Mouse (Mus musculus) CH12.LX (cell line): ENCODE measurements at regions not wholly inside any gene's neighbourhood (a gene's known extent, or its start where the extent isn't known, plus 50 kb on each side); places are given as distances from the start of the nearest gene placed in this dataset.

Experiments used
- DNase-seq: peaks from one replicate; pipeline ENCODE4 v3.0.0-alpha.2; 2013; ENCODE audit errors: extremely low read depth
- H3K27ac ChIP-seq: 2 replicates; pipeline ENCODE4 v1.5.1; 2012; ENCODE audit warnings: low read depth, mild to moderate bottlenecking, control low read depth, moderate library complexity; ENCODE audit not compliant: insufficient read depth
- H3K27me3 ChIP-seq: replicated peaks from 2 replicates; pipeline ENCODE3; 2012; ENCODE audit warnings: inconsistent platforms
- H3K36me3 ChIP-seq, 2 experiments: replicated peaks in 1 of 2; 2 replicates each; pipeline versions ENCODE3 to v1.6.1; 2012; ENCODE audit warnings: inconsistent platforms in 1 of 2, low read length in 1 of 2, mild to moderate bottlenecking in 1 of 2, mixed read lengths in 1 of 2, moderate library complexity in 1 of 2; ENCODE audit not compliant: control insufficient read depth in 1 of 2, insufficient read depth in 1 of 2
- H3K4me1 ChIP-seq, 2 experiments: 2 replicates each; pipeline ENCODE4 v1.6.1; 2012; ENCODE audit warnings: inconsistent platforms in 1 of 2, moderate library complexity in 1 of 2; ENCODE audit not compliant: insufficient read depth in 2 of 2, control insufficient read depth in 1 of 2
- H3K4me2 ChIP-seq: 2 replicates; pipeline ENCODE4 v1.6.1; 2012; ENCODE audit warnings: low read depth, mild to moderate bottlenecking, control low read depth; ENCODE audit not compliant: poor library complexity, insufficient read depth, severe bottlenecking
- H3K4me3 ChIP-seq, 3 experiments: fragments of 150-350 bp in 1 of 3; sonication (generic) in 1 of 3; replicated peaks in 1 of 3; 2 replicates each; pipeline versions ENCODE3 to v1.5.1; 2011 to 2012; ENCODE audit warnings: low read depth in 2 of 3, low read length in 2 of 3, mild to moderate bottlenecking in 2 of 3, moderate library complexity in 2 of 3, control low read depth in 1 of 3, improper control_type of control experiment in 1 of 3, inconsistent platforms in 1 of 3, mixed read lengths in 1 of 3; ENCODE audit not compliant: poor library complexity in 1 of 3
- H3K79me2 ChIP-seq: replicated peaks from 2 replicates; pipeline ENCODE4 v1.6.1; 2012; ENCODE audit warnings: mild to moderate bottlenecking, moderate library complexity; ENCODE audit not compliant: control insufficient read depth, poor library complexity, insufficient read depth, severe bottlenecking; ENCODE audit errors: extremely low read depth
- H3K9ac ChIP-seq: 2 replicates; pipeline ENCODE4 v1.6.1; 2012; ENCODE audit warnings: low read depth, mild to moderate bottlenecking, control low read depth, moderate library complexity; ENCODE audit not compliant: insufficient read depth
- H3K9me3 ChIP-seq: replicated peaks from 2 replicates; pipeline ENCODE3; 2012; ENCODE audit warnings: low read length, inconsistent platforms, mixed read lengths
- CHD2 ChIP-seq: IDR thresholded peaks from 2 replicates; pipeline ENCODE4 v1.6.1; 2011; ENCODE audit warnings: low read length, improper control_type of control experiment
- E2F4 ChIP-seq: IDR thresholded peaks from 2 replicates; pipeline ENCODE4 v1.6.1; 2011; ENCODE audit warnings: low read depth, low read length, improper control_type of control experiment; ENCODE audit not compliant: insufficient replicate concordance
- ELF1 ChIP-seq: IDR thresholded peaks from 2 replicates; pipeline ENCODE4 v1.6.1; 2014; ENCODE audit warnings: low read depth, mild to moderate bottlenecking, inconsistent platforms, low read length, improper control_type of control experiment
- GABPA ChIP-seq: IDR thresholded peaks from 2 replicates; pipeline ENCODE4 v1.6.1; 2012; ENCODE audit warnings: low read depth, low read length, improper control_type of control experiment, inconsistent platforms; ENCODE audit not compliant: insufficient replicate concordance
- HCFC1 ChIP-seq: IDR thresholded peaks from 2 replicates; pipeline ENCODE4 v1.6.1; 2012; ENCODE audit warnings: low read depth, mild to moderate bottlenecking, inconsistent platforms, low read length, improper control_type of control experiment
- JUND ChIP-seq: conservative IDR thresholded peaks from 2 replicates; pipeline ENCODE4 v1.6.1; 2011; ENCODE audit warnings: low read depth, low read length, improper control_type of control experiment
- KAT2A ChIP-seq: IDR thresholded peaks from 2 replicates; pipeline ENCODE4 v1.6.1; 2012; ENCODE audit warnings: low read length, improper control_type of control experiment, inconsistent platforms; ENCODE audit not compliant: insufficient replicate concordance
- MAZ ChIP-seq: IDR thresholded peaks from 2 replicates; pipeline ENCODE4 v1.6.1; 2012; ENCODE audit warnings: low read depth, mild to moderate bottlenecking, inconsistent platforms, low read length, improper control_type of control experiment, moderate library complexity
- MEF2A ChIP-seq: IDR thresholded peaks from 2 replicates; pipeline ENCODE4 v1.6.1; 2014; ENCODE audit warnings: low read depth, mild to moderate bottlenecking, inconsistent platforms, low read length, improper control_type of control experiment, borderline replicate concordance
- MXI1 ChIP-seq: IDR thresholded peaks from 2 replicates; pipeline ENCODE4 v1.6.1; 2011; ENCODE audit warnings: mild to moderate bottlenecking, low read depth, low read length, improper control_type of control experiment
- MYC ChIP-seq: IDR thresholded peaks from 2 replicates; pipeline ENCODE4 v1.6.1; 2011; ENCODE audit warnings: low read depth, mild to moderate bottlenecking, improper control_type of control experiment, low read length
- NELFE ChIP-seq: IDR thresholded peaks from 2 replicates; pipeline ENCODE4 v1.6.1; 2011; ENCODE audit warnings: low read depth, low read length, improper control_type of control experiment
- NRF1 ChIP-seq: IDR thresholded peaks from 2 replicates; pipeline ENCODE4 v1.6.1; 2014; ENCODE audit warnings: low read depth, mild to moderate bottlenecking, inconsistent platforms, low read length, improper control_type of control experiment, moderate library complexity
- SMC3 ChIP-seq: IDR thresholded peaks from 2 replicates; pipeline ENCODE4 v1.6.1; 2011; ENCODE audit warnings: low read depth, low read length, improper control_type of control experiment
- UBTF ChIP-seq: IDR thresholded peaks from 2 replicates; pipeline ENCODE4 v1.6.1; 2012; ENCODE audit warnings: low read depth, mild to moderate bottlenecking, inconsistent platforms, low read length, improper control_type of control experiment, moderate library complexity
- USF1 ChIP-seq: IDR thresholded peaks from 2 replicates; pipeline ENCODE4 v1.6.1; 2014; ENCODE audit warnings: low read depth, mild to moderate bottlenecking, inconsistent platforms, low read length, improper control_type of control experiment
- USF2 ChIP-seq: conservative IDR thresholded peaks from 2 replicates; pipeline ENCODE4 v1.6.1; 2011; ENCODE audit warnings: low read depth, low read length, improper control_type of control experiment
- ZC3H11A ChIP-seq: IDR thresholded peaks from 2 replicates; pipeline ENCODE4 v1.6.1; 2012; ENCODE audit warnings: low read depth, mild to moderate bottlenecking, inconsistent platforms, low read length, improper control_type of control experiment
- ZKSCAN1 ChIP-seq: IDR thresholded peaks from 2 replicates; pipeline ENCODE4 v1.6.1; 2012; ENCODE audit warnings: low read depth, inconsistent platforms, low read length, improper control_type of control experiment, borderline replicate concordance
- dilution Hi-C: fragments of 300-500 bp; cut with MboI; formaldehyde crosslinking; loops from 2 replicates; pipeline ENCODE4 v1.14.3; 2020; ENCODE audit warnings: low sequenced_read_pairs; ENCODE audit not compliant: extremely low pct_unique_long_range_greater_than_20kb, extremely low pct_ligation_motif_present
- in situ Hi-C: fragments of 300-500 bp; cut with MboI; formaldehyde crosslinking; loops from 3 replicates; pipeline ENCODE4 v1.14.3; 2019; ENCODE audit warnings: low sequenced_read_pairs, low pct_ligation_motif_present, low pct_unique_long_range_greater_than_20kb, mixed read lengths

DNA sequence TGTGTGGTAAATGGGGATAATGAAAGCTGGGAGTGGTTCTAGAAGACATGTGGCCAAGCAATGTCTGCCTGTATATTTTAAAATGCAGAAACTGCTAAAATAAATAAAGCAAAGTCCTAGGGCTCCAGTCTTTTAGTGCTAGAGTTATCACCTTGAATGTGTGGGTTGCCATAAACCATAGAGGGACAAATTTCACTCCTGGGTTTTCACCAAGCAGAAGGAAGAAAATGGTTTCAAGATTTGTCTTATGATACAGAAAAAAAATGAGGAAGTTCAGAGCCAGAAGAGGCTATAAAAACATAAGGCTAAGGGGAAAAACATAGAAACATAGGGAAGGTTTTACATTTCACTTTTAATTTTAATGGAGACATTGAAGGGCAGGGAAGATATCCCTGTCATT, 276.1 kb upstream of the 2610001J05Rik start:
- dilution Hi-C loops (no loop called here), in situ Hi-C loops (no loop called here)
- Histone ChIP-seq H3K79me2 (no peaks in the 10 kb centered on the region), H3K27me3 (no peaks in the 10 kb centered on the region), H3K9me3 (no peaks in the 10 kb centered on the region), H3K4me1 (no peaks in the 10 kb centered on the region), H3K4me3 (no peak overlapping the region), H3K9ac (no peak overlapping the region), H3K36me3 (no peaks in the 10 kb centered on the region), H3K27ac (no peak overlapping the region), H3K4me2 (no peak overlapping the region)
- DNase-seq: no peak
- no peak for TF ChIP-seq GABPA
- no peak for TF ChIP-seq CHD2
- TF ChIP-seq MXI1: no peak
- no peak for TF ChIP-seq ELF1

DNA sequence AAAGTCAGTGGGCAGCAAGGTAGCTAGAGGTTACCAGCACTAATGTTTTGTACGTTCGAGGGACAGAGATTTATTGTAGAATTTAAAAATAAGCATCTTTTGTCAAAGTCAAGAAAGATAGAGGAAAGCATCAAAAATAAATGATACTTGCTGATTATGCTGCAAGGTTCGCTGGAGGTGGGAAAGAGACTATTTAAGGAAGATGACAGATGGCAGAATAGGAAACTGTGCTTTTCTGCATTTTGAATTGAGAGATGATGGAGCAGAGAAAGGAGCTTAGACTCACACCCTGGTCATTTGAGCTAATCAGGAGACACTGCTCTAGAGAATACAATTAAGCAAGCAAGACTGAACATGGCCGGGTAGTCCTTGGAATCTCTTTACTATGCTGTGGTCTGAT, 275.1 kb upstream of the 2610001J05Rik start:
- in situ Hi-C loops: no loop called here
- Histone ChIP-seq H3K36me3 (no peaks in the 10 kb centered on the region), H3K79me2 (no peaks in the 10 kb centered on the region), H3K4me1 (no peaks in the 10 kb centered on the region), H3K9ac (no peak overlapping the region), H3K27me3 (no peaks in the 10 kb centered on the region), H3K27ac (no peak overlapping the region), H3K4me2 (no peak overlapping the region), H3K9me3 (no peaks in the 10 kb centered on the region), H3K4me3 (no peak overlapping the region)
- no peak for DNase-seq
- TF ChIP-seq USF1: no peak
- no peak for TF ChIP-seq MEF2A
- TF ChIP-seq ZKSCAN1: no peak
- TF ChIP-seq E2F4: no peak
- TF ChIP-seq MYC: no peak
- no peak for TF ChIP-seq NELFE
- TF ChIP-seq MAZ: no peak
- no peak for TF ChIP-seq GABPA
- TF ChIP-seq ELF1: no peak
- no peak for TF ChIP-seq HCFC1
- TF ChIP-seq JUND: no peak
- no peak for TF ChIP-seq KAT2A
- TF ChIP-seq NRF1: no peak
- no peak for TF ChIP-seq SMC3
- TF ChIP-seq ZC3H11A: no peak
- no peak for TF ChIP-seq USF2
- TF ChIP-seq UBTF: no peak
- dilution Hi-C loops: no loop called here
